Mouse (Mus musculus) small intestine, adult 10 weeks (tissue): ENCODE measurements around the gene Aim2. TPM values are rescaled to one million over a fixed set of nuclear protein-coding genes. Genes with fewer than 3 reads are reported as not detected.

Experiments used
- polyA plus RNA-seq: library from polyadenylated mRNA; stranded (reverse); fragments of 350-450 nt; fragmentation: Illumina TruSeq; extraction: RNeasy Lipid Tissue Mini Kit (QIAGEN cat#74804); gene quantifications from one replicate; pipeline ENCODE4 v1.2.3, GENCODE M21; 2014; ENCODE audit warnings: low replicate concordance

The Aim2 gene
- 12.4 TPM for polyA plus RNA-seq

GRCm38 (mm10) chr1:173350372-173350957, at the start of gene Aim2:
Gene Aim2, plus strand, starts transcription at chr1:173350879.

GRCm38 (mm10) chr1:173333312-173334253, 17.1 kb upstream of the Aim2 start, which contains the start of gene Ackr1:
Gene Ackr1, minus strand, starts transcription at chr1:173333750.

GRCm38 (mm10) chr1:173367356-173368046, 16.8 kb downstream of the Aim2 start, which contains the start of gene Cadm3:
Gene Cadm3, minus strand, starts transcription at chr1:173367695.

GRCm38 (mm10) chr1:173490812-173491480, 140.3 kb downstream of the Aim2 start, which contains the start of gene Ifi206:
Gene Ifi206, minus strand, starts transcription at chr1:173491041.

Other genes with a start within 250 kb of the Aim2 start
- not detected for gene Olfr1408, start 213.5 kb upstream of the Aim2 start, polyA plus RNA-seq
- gene Olfr1406, start 160.2 kb upstream of the Aim2 start, polyA plus RNA-seq = not detected
- not detected for gene Olfr218, start 153.1 kb upstream of the Aim2 start, polyA plus RNA-seq
- gene Olfr1404, start 138.5 kb upstream of the Aim2 start, polyA plus RNA-seq = not detected
- not detected for gene Fcer1a, start 123.7 kb upstream of the Aim2 start, polyA plus RNA-seq
- not detected for gene Olfr418, start 84.9 kb upstream of the Aim2 start, polyA plus RNA-seq
- gene Mptx2, start 73.1 kb upstream of the Aim2 start, polyA plus RNA-seq = 352 TPM
- not detected for gene Ackr1, start 17.1 kb upstream of the Aim2 start, polyA plus RNA-seq
- 0.78 TPM for gene Cadm3, start 16.8 kb downstream of the Aim2 start, polyA plus RNA-seq
- gene Ifi206, start 140.2 kb downstream of the Aim2 start, polyA plus RNA-seq = 4.5 TPM
- 1.4 TPM for gene Ifi214, start 185.1 kb downstream of the Aim2 start, polyA plus RNA-seq
- gene Ifi213, start 248.4 kb downstream of the Aim2 start, polyA plus RNA-seq = 15.8 TPM